Mouse (Mus musculus) urinary bladder, postnatal 36 days (tissue): ENCODE measurements around the gene Pvr.
"Not testable (repeated sequence)": the region's sequence is repeated elsewhere in the genome, so short reads cannot be mapped to it uniquely, and the experiment has no call there.

Source experiments
- DNase-seq, 2 experiments: peaks; one replicate each; pipeline ENCODE4 v3.0.0; 2022; ENCODE audit warnings: low spot score in 2 of 2, mixed read lengths in 1 of 2

Pvr gene

DNA sequence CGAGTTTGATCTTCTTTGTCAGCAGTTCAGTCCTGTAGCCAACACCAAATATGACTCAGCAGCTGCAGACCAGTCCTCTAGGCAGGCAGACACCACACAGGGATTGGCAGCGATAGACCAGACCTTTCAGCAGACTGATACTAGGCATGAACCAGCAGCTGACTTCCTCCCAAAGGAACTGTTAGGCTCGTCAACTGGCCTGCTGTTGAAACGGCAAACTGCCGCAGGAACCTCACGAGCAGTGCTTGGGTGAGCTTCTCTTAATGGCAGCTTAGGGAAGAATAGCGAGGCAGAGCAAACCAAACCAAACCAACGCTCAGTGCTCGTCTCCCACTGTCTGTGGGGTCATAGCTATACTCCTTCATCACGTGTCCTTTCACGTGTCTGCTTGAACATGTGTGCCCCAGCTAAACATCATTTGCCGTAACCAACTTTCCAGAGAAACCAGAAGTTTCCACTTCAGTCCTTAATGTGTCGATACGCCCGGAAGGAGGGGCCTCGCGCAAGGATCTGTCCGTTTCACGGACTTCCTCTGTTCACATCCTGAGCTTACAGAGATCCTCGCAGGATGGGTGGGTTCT, 14.3 kb upstream of the Pvr start:
- no peak for DNase-seq

DNA sequence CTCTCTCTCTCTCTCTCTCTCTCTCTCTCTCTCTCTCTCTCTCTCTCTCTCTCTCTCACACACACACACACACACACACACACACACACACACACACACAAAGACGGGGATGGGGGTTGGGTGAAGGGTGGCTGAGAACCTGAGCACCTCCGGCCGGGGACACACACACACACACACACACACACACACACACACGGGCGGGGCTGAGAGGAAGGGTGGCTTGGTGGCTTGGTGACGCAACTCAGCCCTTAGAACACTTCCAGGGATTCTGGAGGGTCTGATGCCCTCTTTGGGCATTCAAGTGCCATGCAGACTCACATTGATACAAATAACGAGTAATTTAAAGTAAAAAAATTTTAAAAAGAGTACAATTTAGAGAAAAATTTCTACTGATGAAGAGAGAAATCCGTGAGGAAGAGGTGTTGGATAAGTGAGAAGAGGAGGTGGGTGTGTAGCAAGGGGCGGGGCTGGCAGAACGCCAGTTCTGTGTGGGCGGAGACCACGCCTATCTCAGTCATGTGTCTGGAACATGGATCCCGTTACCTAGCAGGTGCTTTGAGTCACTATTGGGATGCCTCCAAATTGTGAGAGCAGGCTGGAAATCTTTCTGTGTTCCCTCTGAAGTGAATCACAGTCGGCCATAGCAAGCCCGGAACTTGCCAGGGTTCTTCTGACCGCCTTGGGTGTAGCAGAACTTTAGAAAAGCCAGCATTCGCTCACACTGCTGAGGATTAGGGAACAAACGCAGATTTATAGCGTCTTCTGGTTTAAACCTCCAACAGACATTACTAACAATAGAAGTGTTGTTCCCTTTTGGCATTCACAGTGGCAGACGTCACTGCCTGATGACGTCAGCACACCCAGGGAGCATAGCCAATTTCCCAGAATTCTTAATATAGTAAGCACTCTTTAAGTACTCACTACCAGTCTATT, 12.2 kb upstream of the Pvr start:
- DNase-seq: peak; percentile 43 to 73

DNA sequence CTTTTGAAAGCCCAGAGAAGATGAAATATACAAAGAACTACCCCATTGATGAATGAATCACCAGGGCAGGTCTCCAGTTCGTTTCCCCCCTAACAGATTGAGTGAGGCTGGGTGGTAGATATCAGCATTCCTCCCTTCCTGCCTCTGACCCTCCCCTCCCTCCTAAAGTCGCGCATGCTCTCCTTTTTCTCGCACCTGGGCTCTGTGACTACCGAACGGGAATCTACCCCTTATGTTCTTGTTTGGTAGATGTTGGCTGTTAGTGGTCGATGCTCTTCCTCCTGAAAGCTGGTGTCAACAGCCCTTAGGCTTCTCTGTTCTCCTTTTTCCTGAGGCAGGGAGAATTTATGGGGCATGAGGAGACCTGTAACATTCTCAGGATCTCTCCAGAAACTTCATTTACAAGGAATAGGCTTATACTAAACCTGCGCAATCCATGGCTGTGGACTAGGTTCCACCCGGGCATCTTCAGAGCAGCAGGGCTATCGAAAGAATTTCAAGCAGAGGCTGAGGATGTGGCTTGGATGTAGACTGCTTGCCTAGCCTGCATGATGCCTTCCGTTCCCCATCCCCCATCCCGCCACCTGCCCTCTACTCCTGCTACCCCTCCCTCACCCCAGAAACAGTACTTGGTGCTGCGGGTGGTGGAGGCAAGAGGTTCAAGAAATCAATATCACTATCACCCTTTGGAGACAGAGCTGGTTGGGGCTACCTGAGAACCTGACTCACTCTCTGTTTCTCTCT, 11.3 kb upstream of the Pvr start:
- no peak for DNase-seq

DNA sequence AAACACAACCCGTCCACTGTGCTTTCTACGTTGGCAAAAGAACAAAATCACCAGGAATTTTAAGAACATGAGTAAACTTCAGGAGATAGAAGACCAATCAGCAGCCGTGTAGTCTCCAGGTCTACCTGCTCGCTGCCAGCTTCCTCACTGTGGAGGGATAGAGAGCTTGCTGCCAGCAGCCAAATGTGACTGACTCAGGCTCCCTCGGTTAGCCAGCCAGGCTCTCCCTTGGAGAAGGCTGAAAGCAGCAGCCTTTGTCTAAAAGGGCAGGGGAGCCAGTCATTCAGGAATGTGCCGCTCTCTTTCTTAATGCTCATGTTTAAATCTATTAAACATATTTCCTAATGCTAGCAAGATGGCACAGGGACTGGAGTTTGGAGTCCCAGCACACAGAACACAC, 9.5 kb upstream of the Pvr start:
- not testable (repeated sequence) for DNase-seq

DNA sequence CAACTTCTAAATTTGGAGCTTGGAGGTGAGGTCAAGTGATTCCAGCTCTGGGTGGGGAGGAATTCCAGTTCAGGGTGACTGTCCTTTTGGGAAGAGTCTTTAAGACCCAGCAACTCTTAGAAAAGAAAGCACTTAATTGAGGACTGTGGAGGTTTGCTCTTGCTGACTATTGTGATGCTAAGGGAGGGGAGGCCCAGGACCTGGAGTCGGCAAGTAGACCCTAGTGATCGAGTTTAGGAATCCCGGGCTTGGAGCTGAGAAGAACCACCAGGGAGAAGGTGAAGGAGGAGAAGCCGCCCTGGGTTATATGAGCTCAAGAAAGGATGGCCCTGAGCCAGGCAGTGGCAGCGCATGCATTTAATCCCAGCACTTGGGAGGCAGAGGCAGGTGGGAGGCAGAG, 7.5 kb upstream of the Pvr start:
- no peak for DNase-seq

DNA sequence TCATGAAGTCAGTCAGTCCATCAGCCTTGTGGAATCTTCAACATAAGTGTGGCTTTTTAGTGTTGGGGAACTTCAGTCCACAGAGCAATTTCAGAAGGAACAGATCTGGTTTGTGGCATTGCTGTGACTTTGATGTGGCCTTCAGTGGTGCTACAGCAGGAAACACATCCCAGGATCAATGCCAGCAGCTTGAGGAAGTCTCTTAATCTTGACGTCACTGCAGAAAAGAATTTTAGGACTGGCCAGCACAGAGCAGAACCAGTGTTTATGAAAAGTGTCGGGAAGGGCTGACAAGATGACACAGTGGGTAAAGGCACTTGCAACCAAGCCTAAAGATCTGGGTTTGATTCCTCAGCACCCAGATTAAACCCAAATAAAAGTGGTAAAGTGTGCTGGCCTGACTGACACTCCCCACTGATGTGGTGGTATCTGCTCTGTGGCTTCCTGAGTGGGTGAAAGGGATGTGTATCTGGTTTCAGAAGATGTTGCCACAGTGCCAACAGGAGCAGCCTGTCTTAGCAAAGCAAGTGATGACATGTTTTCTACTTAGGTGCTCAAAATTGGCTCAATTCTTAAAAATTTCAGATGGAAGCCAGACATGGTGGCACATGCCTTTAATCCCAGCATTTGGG, 6.0 kb upstream of the Pvr start:
- DNase-seq: no peak

DNA sequence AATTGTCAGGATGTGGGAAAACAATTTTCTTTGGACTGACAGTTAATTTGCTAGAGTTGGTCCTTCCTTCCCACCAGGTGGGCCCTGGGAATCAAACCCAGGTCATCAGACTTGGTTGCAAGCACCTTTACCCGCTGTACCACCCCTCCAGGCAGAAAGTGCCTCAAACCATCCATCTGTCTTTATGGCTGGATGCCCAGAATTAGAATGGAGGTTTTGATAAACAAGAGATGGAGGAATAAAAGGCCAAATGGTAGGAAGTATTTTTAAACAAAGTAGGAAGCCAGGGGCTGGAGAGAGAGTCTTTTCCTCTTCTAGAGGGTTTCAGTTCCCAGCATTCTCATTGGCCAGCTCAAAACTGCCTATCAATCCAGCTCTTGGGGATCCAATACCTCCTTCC, 4.4 kb upstream of the Pvr start:
- no peak for DNase-seq

DNA sequence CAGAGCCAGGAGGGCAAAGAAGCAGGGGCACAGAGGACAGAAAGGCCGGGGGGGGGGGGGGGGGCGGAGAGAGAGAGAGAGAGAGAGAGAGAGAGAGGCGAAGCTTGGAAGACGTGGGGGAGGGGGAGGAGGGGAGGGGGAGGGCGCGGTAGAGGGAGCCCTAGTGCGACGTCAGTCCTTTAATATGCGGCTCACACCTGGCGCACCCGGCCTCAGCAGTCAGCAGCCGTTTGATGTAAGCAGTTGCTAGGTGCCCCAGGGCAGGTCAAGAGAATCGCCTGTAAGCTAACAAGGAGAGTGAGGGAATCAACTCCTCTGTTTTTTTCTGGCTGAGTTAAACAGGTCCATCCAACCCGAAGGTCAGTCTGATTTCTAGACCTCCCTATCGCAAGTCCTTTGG, 2.8 kb upstream of the Pvr start:
- DNase-seq: no peak

DNA sequence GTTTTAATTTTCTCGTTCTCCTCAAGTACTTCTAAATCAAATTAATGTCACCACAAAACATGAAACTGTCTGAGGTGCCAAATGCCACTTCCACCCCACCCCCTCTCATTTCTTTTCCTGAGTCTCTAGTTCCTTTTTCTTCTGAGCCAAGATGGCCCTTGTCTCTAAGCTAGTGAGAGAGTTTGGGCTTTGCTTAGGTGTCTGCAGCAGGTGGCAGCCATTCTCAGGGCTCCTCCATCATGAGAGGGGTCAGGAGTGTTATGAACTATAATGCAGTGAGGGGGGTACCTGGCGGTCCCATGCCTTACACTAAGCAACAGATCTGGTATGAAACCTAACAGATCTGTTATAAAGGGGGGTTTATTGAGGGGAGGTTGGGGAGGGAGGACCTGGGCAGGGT, 2.4 kb upstream of the Pvr start:
- no peak for DNase-seq

DNA sequence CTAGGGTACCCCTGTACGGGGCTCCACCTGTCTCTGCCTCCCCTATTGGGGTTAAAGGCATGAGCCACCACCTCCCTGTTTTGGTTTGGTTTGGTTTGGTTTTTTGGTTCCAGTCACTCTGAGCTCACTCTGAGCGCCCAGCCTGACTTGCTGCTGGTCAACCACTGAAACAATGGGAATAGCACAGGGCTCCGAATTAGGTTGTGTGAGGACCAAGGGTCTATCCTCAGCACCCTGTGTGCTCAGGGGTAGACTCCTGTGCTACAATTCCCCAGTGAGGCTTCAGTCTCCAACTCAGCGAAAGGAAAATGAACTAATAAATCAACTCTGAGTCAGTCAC, 824 bp downstream of the Pvr start:
- no peak for DNase-seq

DNA sequence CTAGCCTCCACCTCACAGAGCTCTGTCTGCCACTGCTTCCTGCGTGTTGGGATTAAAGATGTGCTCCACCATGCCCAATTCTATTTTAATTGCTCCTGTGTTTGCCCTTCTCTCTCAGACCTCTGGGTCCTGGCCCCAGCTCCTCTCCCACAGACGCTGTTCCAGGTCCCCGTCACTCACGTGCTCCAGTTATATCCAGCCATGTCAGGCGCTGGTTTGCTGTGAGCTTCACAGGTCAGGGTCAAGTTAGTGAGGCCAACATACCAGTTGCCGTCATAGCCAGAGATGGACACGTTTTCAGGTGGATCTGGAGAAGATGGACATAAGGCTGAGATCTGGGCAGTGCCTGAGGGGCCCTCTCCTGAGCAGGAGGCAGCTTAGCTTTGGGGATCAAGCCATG, 6.4 kb downstream of the Pvr start:
- DNase-seq: no peak

DNA sequence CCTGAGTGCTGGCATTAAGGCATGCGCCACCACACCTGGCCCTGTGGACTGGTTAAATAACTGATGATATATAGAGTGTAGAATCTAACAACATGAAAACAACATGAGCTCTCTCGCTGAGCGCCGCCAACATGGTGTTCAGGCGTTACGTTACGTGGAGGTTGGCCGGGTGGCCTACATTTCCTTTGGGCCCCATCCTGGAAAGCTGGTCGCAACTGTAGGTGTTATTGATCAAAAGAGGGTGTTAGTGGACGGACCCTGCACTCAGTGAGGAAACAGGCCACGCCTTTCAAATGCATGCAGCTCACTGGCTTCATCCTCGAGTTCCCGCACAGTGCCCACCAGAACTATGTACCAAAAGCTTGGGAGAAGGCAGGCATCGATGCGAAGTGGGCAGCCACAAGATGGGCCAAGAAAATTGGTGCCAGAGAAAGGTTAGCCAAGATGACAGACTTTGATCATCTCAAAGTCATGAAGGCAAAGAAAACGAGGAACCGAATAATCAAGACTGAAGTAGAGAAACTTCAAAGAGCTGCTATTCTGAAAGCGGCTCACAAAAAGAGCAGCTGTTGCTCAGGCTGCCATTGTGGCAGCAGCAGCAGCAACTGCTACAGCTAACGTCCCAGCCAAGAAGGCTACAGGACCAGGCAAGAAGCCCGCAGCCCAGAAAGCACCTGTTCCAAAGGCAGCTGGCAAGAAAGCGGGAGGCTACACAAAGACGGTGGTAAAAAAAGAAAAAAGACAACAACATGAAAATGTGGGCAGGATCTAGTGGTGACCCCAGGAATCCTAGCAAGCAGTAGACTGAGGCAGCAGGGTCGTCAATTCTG, 9.1 kb downstream of the Pvr start:
- DNase-seq: no peak

DNA sequence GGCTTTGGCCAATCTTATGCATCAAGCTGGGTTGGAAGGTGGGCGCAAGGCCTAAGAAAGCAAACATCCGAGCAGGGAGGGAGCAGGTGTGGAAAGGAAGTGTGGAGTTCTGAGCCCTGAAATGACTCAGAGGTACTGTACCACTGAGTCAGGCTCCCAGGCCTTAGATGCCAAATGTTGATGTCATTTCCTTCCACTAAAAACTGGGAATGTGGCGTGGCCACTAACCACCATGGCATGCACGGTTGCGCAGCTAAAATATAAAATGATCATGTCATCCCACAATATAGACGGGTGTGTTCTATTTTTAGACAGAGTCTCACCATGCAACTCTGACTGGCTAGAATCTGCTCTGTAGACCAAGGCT, 9.7 kb downstream of the Pvr start:
- no peak for DNase-seq

DNA sequence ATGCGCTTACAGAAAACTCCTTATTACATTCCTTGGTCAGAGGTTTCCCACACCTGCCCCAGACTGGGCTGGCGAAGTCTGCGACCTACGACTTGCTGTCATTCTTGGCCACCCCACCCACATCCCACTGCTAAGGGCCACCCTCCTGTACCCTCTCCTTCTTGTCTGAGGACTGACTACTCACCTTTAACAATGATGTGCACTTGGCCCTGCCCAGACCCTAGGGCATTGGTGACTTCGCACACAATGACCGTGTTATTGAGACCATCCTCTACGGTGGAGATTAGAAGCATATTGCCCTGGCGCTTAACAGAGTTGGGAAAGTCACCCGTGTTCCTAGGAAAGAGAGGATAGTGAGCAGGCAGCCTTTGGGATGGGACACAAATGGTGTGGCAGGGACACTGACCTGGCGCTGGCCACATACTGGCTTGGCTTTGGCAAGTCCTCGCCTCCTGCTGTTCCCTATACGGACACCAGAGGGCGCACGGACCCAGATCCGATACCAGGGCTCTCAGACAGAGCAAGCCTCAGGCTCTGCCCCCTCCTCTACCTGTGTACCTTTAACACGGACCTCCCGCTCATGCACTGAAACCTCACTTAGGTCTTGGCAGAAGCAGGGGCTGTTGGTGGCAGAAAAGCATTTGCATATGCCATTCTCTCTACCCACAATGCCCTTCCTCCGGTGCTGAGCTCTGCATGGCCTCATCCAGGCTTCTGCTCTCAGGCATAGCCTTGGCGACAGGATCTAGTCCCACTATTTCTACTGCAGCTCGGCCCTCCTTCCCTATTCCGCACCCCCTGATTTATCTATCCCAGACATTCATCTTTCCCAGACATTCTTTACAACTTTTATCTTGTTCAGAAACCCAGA, 10.3 kb downstream of the Pvr start:
- peak; percentile 79 to 81 for DNase-seq

DNA sequence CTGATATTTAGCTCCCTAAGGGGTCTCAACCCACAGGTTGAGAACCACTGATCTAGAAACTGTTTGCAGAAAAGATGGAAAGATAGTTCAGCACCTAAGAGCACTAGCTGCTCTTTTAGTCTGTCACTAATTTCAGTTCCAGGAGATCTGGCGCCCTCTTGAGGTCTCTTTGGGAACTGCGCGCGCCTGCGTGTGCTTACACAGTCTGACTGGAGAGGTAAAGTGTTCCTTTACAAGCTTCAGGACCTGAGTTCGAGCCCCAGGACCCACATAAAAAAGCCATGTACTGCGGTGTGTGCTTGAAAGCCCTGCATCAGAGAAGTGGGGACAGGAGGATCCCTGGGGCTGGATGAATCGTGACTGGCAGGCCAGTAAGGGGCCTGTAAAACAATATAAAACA, 31.1 kb downstream of the Pvr start:
- DNase-seq: peak in 1 of 2 experiments; percentile 46

DNA sequence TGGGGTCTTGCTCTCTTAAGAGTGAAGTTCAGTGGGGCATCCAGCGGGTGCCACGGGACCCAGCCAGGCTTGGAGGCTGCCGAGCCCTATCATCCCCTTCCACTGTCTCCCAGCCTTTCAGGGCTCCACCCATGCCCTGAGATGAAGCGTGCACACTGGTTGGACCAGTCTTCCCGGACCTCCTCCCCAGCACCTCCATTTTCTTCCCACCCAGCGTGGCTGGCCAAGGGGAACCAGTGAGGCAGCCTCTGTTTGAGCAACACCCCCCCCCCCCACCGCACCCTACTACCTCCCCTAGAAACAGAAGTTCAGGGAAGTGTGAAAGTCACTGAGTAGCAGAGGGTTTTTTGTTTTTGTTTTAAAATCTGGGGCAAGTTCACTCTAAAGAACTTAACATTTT, 33.1 kb downstream of the Pvr start, which contains the start of gene Ceacam19:
Gene Ceacam19, minus strand, starts transcription at position 117 of the 400 bp plus-strand sequence.
- no peak for DNase-seq

DNA sequence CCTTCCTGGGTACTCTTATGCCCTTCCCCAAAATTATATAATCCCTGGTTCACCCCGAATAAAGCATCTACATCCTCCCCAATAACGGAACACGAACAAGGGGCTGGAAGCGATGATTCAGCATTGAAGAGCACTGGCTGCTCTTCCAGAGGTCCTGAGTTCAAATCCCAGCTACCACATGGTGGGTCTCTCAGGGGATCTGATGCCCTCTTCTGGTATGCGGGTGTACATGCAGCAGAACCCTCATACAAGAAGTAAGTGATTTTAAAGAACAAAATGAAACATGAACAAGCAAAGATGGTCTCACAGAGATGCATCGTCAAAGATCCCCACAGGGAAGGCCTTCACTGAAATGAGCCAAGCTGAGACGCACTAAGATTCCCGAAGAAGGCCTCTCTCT, 40.2 kb downstream of the Pvr start:
- DNase-seq: no peak

DNA sequence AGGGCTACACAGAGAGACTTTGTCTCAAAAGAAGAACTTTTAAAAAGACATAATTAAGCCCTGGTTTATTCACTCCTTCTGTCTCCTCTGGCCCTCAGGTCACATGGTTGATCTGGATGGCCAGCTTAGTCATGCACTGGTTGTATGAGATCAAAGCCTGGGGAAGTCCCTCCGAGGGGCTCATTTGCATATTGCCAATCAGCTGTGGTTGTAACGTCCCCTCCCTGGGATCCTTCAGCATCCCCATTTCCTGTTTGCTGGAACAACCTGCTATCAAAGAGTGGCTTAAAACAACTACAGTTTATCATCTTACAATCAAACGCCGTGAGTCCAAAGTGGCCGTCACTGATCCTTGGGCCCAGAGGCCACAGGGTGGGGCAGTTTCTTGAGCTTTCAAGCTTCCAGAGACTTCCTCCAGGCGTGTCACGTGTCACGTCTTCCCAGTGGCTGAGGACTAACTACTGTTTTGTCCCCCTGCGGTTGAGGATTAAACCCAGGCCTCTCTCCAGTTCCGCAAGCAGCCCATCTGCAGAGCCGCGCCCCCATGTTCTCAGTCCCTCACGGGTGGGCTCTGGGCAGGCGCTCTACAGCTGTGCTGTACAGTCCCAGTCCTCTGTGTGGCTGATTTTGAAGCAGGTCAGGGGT, 44.1 kb downstream of the Pvr start:
- DNase-seq: no peak

DNA sequence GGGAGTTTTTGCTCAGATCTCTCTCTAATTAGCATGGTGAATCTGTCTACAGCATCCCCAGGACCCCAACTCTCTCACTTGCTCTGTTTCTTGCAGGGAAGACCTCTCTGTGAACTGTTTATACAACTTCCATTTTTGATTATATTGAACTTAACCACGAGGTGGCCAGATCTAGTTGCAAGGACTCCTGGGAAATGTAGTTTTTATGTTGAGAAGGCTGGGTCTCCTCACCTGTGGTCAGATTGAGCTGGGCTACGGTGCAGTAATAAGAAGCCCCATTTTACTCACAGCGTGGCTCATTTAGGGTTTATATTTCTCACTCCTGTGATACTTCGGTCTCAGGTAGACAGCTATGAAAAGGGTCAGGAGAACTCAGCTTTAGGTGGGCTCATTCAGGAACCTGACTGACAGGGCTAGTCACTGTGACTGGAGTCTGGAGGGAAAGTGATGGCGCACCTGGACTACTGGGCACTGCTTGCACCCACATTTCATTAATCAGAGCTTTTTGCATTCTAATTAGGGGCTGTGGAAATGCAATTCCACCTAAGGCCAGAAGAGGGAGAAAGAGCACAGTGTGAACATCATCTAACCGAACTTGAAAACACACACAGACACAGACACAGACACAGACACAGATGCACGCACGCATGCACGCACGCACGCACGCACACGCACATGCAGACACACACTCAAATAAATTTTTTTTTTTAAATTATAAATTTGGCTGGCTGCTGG, 44.8 kb downstream of the Pvr start:
- no peak for DNase-seq
